Mouse (Mus musculus) left cerebral cortex, postnatal 36 days (tissue): ENCODE results near the gene Eml1. TPM values are rescaled to one million over a fixed set of nuclear protein-coding genes. Genes with fewer than 3 reads are reported as not detected.

ENCODE experiments used
- DNase-seq, 2 experiments: peaks; one replicate each; pipeline ENCODE4 v3.0.0; 2021 to 2022; ENCODE audit warnings: low spot score in 2 of 2, mixed read lengths in 1 of 2
- intact Hi-C: fragments of 180-260 bp; cut with DNase I; formaldehyde crosslinking; loops from one replicate; pipeline ENCODE4 v1.15.1; 2025
- total RNA-seq, 2 experiments: library from RNA; stranded (reverse); gene quantifications; 2 replicates each; pipeline ENCODE4 v1.2.3; 2021

Eml1 gene
- total RNA-seq, 2 experiments from 2014 or later = 59.3 to 64.2 TPM

GRCm38 (mm10) chr12:108410416-108411208 is 39.9 kb downstream of the Eml1 start:
- DNase-seq = no peak

DNA sequence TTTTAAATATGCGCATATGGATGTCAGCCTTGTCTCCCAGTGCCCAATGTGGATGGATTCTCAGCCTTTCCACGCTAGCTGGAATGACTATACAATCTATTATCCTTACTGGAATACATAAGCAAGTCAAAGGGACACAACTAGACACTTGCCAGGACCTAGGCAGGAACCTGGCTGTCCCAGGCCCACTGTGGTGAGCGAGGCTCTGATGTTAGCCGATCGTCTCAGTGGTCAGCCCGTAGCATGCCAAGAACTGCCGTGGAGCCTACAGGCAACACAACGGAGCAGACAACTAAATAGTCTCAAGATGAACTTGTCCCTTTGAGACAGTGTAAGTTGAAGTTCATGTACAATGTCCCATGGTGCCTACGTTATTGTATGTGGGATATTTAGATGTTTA is 44.2 kb downstream of the Eml1 start:
- DNase-seq = no peak
- intact Hi-C loops = no loop called here

More at GRCm38 (mm10) chr12:108410416-108411208, 39.9 kb downstream of the Eml1 start:
- intact Hi-C loops = no loop called here

DNA sequence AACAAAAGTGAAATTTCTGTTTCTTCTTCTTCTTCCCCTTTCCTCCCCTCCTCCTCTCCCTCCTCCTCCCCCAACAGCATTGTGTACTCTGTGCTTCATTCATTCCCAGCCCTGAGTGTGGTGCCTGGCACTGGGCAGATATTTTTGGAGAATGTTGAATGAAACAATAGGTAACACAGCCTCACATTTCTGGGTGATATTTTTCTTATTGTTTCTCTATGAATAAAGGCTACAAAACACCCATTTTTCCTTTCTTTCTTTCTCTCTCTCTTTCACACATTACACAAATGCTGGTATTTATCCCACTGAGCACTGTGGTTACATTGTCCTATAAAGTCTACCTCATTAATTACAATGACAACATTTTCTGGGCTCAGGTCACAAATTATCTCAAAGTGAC is 48.8 kb downstream of the Eml1 start:
- no peak for DNase-seq
- intact Hi-C loops = no loop called here

- DNase-seq = no peak
- intact Hi-C loops = no loop called here
Observed at GRCm38 (mm10) chr12:108421477-108421876, 50.7 kb downstream of the Eml1 start.

DNA sequence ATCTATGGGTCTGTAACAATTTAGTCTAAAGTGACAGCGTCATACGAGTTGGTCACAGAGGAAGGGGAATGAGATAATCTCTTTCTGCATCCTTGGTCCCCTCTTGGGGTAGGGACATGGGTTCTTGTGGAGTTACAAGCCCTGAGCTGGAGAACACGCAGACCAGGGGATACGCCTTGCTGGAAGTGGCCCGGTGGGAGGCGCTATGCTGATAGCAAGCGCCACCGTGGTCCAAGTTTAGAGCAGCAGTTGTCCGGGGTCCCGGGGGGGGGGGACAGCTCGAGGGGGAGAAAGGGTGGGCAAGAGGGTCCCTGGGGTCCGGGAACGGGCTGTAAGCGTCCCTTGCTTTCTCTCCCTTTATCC is 51.7 kb downstream of the Eml1 start:
- DNase-seq = no peak
- intact Hi-C loops = loop anchor here (2.0 kb wide), 1 partner anchor 58 kb away; no protein-coding TSS in a partner anchor

GRCm38 (mm10) chr12:108422858-108423631 is 52.3 kb downstream of the Eml1 start:
- intact Hi-C loops = loop anchor here (2.0 kb wide), 1 partner anchor 58 kb away; no protein-coding TSS in a partner anchor
- DNase-seq = peak; percentile 86 to 89

DNA sequence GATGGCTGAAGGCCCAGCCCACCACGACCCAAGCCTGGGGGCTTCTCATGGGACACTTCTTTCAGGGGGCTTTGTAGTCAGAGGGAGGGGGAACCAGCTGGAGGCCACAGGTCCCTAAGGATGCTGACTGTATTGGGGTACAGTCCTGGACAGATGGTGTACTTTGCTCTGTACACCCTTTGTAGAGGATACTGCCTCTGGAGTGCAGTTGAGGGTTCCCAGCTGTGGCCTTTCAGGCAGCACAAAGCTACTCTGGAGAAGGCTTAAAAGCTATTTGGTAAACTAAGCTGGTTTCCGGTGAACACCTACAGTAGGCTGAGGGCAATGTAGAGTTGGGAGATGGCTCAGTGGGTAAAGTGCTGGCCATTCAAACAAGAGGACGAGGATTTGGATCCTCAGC is 60.2 kb downstream of the Eml1 start:
- intact Hi-C loops = no loop called here
- no peak for DNase-seq

- intact Hi-C loops = no loop called here
Observed at GRCm38 (mm10) chr12:108431714-108432113, 61.0 kb downstream of the Eml1 start.

GRCm38 (mm10) chr12:108432578-108432977 is 61.8 kb downstream of the Eml1 start:
- intact Hi-C loops = no loop called here

More at GRCm38 (mm10) chr12:108431714-108432113, 61.0 kb downstream of the Eml1 start:
- DNase-seq = no peak

DNA sequence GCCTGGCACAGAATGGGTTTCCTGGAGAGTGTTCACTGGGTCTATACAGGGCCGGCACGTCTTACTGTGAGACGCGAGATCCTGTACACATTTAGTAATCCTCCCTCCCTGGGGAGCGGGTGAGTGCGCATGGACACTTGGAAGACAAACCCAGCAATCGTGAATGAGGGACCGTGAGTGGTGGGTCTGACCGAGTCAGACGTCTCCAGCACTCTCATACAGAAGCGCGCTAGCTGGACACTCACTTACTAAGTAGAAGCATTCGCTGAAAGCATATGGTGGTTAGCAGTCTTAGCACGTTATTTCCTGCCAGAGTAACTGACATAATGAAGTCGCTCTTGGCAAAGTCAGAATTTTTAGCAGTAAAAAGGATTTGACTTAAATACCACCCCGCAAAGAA is 62.3 kb downstream of the Eml1 start:
- intact Hi-C loops = no loop called here
- DNase-seq = peak; percentile 53 to 60

More at GRCm38 (mm10) chr12:108432578-108432977, 61.8 kb downstream of the Eml1 start:
- DNase-seq = peak in 1 of 2 experiments; percentile 41

- DNase-seq = no peak
- intact Hi-C loops = no loop called here
Observed at GRCm38 (mm10) chr12:108433498-108433897, 62.7 kb downstream of the Eml1 start.

GRCm38 (mm10) chr12:108435444-108436015 is 64.8 kb downstream of the Eml1 start:
- intact Hi-C loops = no loop called here
- peak in 1 of 2 experiments; percentile 39 for DNase-seq

GRCm38 (mm10) chr12:108436029-108436923 is 65.5 kb downstream of the Eml1 start:
- DNase-seq = peak; percentile 68 to 69

GRCm38 (mm10) chr12:108437446-108437845 is 66.7 kb downstream of the Eml1 start:
- intact Hi-C loops = no loop called here
- no peak for DNase-seq

More at GRCm38 (mm10) chr12:108436029-108436923, 65.5 kb downstream of the Eml1 start:
- intact Hi-C loops = no loop called here

DNA sequence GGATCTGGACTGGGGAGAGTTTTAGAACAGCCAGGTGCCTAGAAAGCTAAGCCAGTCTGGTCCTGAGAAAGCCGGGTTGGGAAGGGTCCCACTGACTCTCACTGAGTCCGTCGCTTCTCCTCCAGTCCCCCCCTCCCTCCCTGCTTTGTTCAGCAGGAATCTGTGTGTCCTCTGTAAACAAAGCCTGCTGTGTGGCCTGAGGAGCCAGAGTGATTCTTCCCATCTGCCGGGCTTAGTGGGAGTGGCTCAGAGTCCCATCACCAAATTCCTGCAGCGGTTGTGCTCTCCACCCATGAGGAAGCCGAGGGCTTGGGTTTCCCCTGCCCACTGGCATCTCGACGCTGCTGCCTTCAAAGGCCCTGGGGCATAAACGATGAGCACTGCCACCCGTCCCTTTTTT is 72.5 kb downstream of the Eml1 start:
- intact Hi-C loops = no loop called here
- DNase-seq = no peak

- DNase-seq = no peak
- intact Hi-C loops = no loop called here
Observed at GRCm38 (mm10) chr12:108443708-108444107, 73.0 kb downstream of the Eml1 start.

- no peak for DNase-seq
- intact Hi-C loops = no loop called here
Observed at GRCm38 (mm10) chr12:108444166-108445115, 73.7 kb downstream of the Eml1 start.

DNA sequence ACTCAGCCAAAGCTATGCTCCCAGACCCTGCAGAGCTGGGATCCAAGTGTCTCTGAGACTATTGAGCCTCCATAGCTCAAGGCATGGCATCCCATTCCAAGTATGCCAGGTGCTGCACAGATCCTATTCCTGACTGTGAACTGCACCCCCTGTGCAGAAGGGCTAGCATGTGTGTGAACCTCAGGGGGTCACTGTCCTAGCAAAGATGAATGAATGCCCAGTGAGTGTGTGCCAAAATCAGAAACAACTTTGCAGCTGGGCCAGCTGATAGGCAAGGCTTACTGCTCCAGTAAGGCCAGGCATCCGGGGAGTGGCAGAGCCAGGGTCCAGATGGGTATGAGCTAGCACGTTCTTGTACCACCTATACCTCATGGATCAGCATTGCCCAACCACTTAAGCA is 76.0 kb downstream of the Eml1 start:
- no peak for DNase-seq
- intact Hi-C loops = no loop called here
